Mouse (Mus musculus): ENCODE results near the gene Arl4a. TPM values are rescaled to one million over a fixed set of nuclear protein-coding genes. Genes with fewer than 3 reads are reported as not detected.

Gene Arl4a
- total and polyA plus RNA-seq, 2 experiments from 2014 or later, result 108 to 128 TPM

- Histone ChIP-seq H3K4me1 (ENCODE audit: insufficient read depth) (no peaks in the 10 kb centered on the region), H3K4me3 (ENCODE audit: low read depth, low read length) (no peak overlapping the region), H3K4me2 (ENCODE audit: low read depth) (no peak overlapping the region), H3K9me3 (ENCODE audit: low read length) (no peaks in the 10 kb centered on the region), H3K9ac (no peak overlapping the region), H3K36me3 (ENCODE audit: insufficient read depth) (0 out of 2 replicates have a peak, but pooled peaks cover 2% of the 10 kb centered on the region), H3K27ac (ENCODE audit: low read depth, low read length) (no peak overlapping the region), H3K27me3 (ENCODE audit: insufficient read depth, low read length) (no peaks in the 10 kb centered on the region)
- WGBS, result 87% methylated on average over 3 of the region's 3 CpGs
- no peak for ATAC-seq
- TF ChIP-seq CTCF (IDR thresholded peaks at IDR 0.05; ENCODE audit: low read depth), result no peak
- no peak for DNase-seq
Measured at GRCm38 (mm10) chr12:40027444-40027843, 10.4 kb downstream of the Arl4a start.

- no peak overlapping the region for H3K27ac ChIP-seq (ENCODE audit: low read depth, low read length)
- no peak for ATAC-seq
- no peak overlapping the region for H3K9ac ChIP-seq
- no peaks in the 10 kb centered on the region for H3K9me3 ChIP-seq (ENCODE audit: low read length)
- no peaks in the 10 kb centered on the region for H3K4me1 ChIP-seq (ENCODE audit: insufficient read depth)
- no peak for TF ChIP-seq CTCF (IDR thresholded peaks at IDR 0.05; ENCODE audit: low read depth)
- no peaks in the 10 kb centered on the region for H3K27me3 ChIP-seq (ENCODE audit: insufficient read depth, low read length)
- H3K36me3 ChIP-seq (ENCODE audit: insufficient read depth), result no peaks in the 10 kb centered on the region
- H3K4me2 ChIP-seq (ENCODE audit: low read depth), result no peak overlapping the region
- WGBS, result 79% methylated on average over 2 of the region's 2 CpGs
- H3K4me3 ChIP-seq (ENCODE audit: low read depth, low read length), result no peak overlapping the region
- no peak for DNase-seq
Measured at GRCm38 (mm10) chr12:40023918-40024317, 13.9 kb downstream of the Arl4a start.

GRCm38 (mm10) chr12:40023014-40023642, 14.7 kb downstream of the Arl4a start:
- Histone ChIP-seq H3K4me1 (ENCODE audit: insufficient read depth) (no peaks in the 10 kb centered on the region), H3K36me3 (ENCODE audit: insufficient read depth) (no peaks in the 10 kb centered on the region), H3K4me2 (ENCODE audit: low read depth) (no peak overlapping the region), H3K27me3 (ENCODE audit: insufficient read depth, low read length) (no peaks in the 10 kb centered on the region), H3K9ac (no peak overlapping the region), H3K9me3 (ENCODE audit: low read length) (no peaks in the 10 kb centered on the region), H3K4me3 (ENCODE audit: low read depth, low read length) (no peak overlapping the region), H3K27ac (ENCODE audit: low read depth, low read length) (no peak overlapping the region)
- WGBS, result 86% methylated on average over 3 of the region's 3 CpGs
- TF ChIP-seq CTCF (IDR thresholded peaks at IDR 0.05; ENCODE audit: low read depth), result no peak
- ATAC-seq, result no peak
- DNase-seq, result no peak

- H3K4me3 ChIP-seq (ENCODE audit: low read depth, low read length), result no peak overlapping the region
- no peaks in the 10 kb centered on the region for H3K27me3 ChIP-seq (ENCODE audit: insufficient read depth, low read length)
- H3K36me3 ChIP-seq (ENCODE audit: insufficient read depth), result no peaks in the 10 kb centered on the region
- H3K4me1 ChIP-seq (ENCODE audit: insufficient read depth), result no peaks in the 10 kb centered on the region
- WGBS, result 67% methylated on average over 3 of the region's 3 CpGs
- H3K9ac ChIP-seq, result no peak overlapping the region
- TF ChIP-seq CTCF (IDR thresholded peaks at IDR 0.05; ENCODE audit: low read depth), result no peak
- H3K4me2 ChIP-seq (ENCODE audit: low read depth), result no peak overlapping the region
- H3K9me3 ChIP-seq (ENCODE audit: low read length), result no peaks in the 10 kb centered on the region
- H3K27ac ChIP-seq (ENCODE audit: low read depth, low read length), result no peak overlapping the region
- no peak for DNase-seq
- no peak for ATAC-seq
Measured at GRCm38 (mm10) chr12:40022344-40022743, 15.5 kb downstream of the Arl4a start.

GRCm38 (mm10) chr12:40017955-40018505, 19.8 kb downstream of the Arl4a start:
- TF ChIP-seq CTCF (IDR thresholded peaks at IDR 0.05; ENCODE audit: low read depth), result no peak
- H3K4me3 ChIP-seq (ENCODE audit: low read depth, low read length), result no peak overlapping the region
- no peaks in the 10 kb centered on the region for H3K27me3 ChIP-seq (ENCODE audit: insufficient read depth, low read length)
- WGBS, result 82% methylated on average over 6 of the region's 6 CpGs
- no peak for ATAC-seq
- no peaks in the 10 kb centered on the region for H3K36me3 ChIP-seq (ENCODE audit: insufficient read depth)
- no peak overlapping the region for H3K4me2 ChIP-seq (ENCODE audit: low read depth)
- no peak for DNase-seq
- H3K27ac ChIP-seq (ENCODE audit: low read depth, low read length), result no peak overlapping the region
- H3K9ac ChIP-seq, result no peak overlapping the region
- no peaks in the 10 kb centered on the region for H3K9me3 ChIP-seq (ENCODE audit: low read length)
- H3K4me1 ChIP-seq (ENCODE audit: insufficient read depth), result no peaks in the 10 kb centered on the region

GRCm38 (mm10) chr12:40016648-40017460, 21.0 kb downstream of the Arl4a start:
- Histone ChIP-seq H3K36me3 (ENCODE audit: insufficient read depth) (no peaks in the 10 kb centered on the region), H3K4me2 (ENCODE audit: low read depth) (peak overlapping the region; percentile 41), H3K9me3 (ENCODE audit: low read length) (no peaks in the 10 kb centered on the region), H3K9ac (peak overlapping the region; percentile 6; the same call in 1 of the 2 replicates), H3K4me3 (ENCODE audit: low read depth, low read length) (peak overlapping the region; percentile 22), H3K27me3 (ENCODE audit: insufficient read depth, low read length) (no peaks in the 10 kb centered on the region), H3K4me1 (ENCODE audit: insufficient read depth) (no peaks in the 10 kb centered on the region), H3K27ac (ENCODE audit: low read depth, low read length) (peak overlapping the region; percentile 22; the same call in 1 of the 2 replicates)
- 40% methylated on average over 19 of the region's 19 CpGs for WGBS
- peak; percentile 69 for ATAC-seq
- DNase-seq, result peak; percentile 11
- no peak for TF ChIP-seq CTCF (IDR thresholded peaks at IDR 0.05; ENCODE audit: low read depth)

- DNase-seq, result no peak
- Histone ChIP-seq H3K27ac (ENCODE audit: low read depth, low read length) (no peak overlapping the region), H3K9me3 (ENCODE audit: low read length) (no peaks in the 10 kb centered on the region), H3K4me1 (ENCODE audit: insufficient read depth) (no peaks in the 10 kb centered on the region), H3K9ac (no peak overlapping the region), H3K4me2 (ENCODE audit: low read depth) (no peak overlapping the region), H3K27me3 (ENCODE audit: insufficient read depth, low read length) (no peaks in the 10 kb centered on the region), H3K4me3 (ENCODE audit: low read depth, low read length) (no peak overlapping the region), H3K36me3 (ENCODE audit: insufficient read depth) (no peaks in the 10 kb centered on the region)
- no peak for ATAC-seq
- no peak for TF ChIP-seq CTCF (IDR thresholded peaks at IDR 0.05; ENCODE audit: low read depth)
- 52% methylated on average over 9 of the region's 9 CpGs for WGBS
Measured at GRCm38 (mm10) chr12:40016068-40016467, 21.8 kb downstream of the Arl4a start.
